Mouse (Mus musculus) megakaryocyte, adult 5-6 weeks (primary cell): ENCODE data around the gene Ttf2. TPM values are rescaled to one million over a fixed set of nuclear protein-coding genes. Genes with fewer than 3 reads are reported as not detected.

Experiments used
- ATAC-seq: 2 replicates; pipeline ENCODE4 v1.8.0; 2016; ENCODE audit warnings: mild to moderate bottlenecking, inconsistent platforms; ENCODE audit not compliant: poor library complexity, severe bottlenecking
- total RNA-seq, 2 experiments: library from RNA; stranded (forward) in 1 of 2; stranded (reverse) in 1 of 2; fragments of 153-499, 151-499 nt in 1 of 2; fragments of 221-1000, 200-1000 nt in 1 of 2; gene quantifications; 2 replicates each; pipeline versions ENCODE4 v1.2.3 to v1.2.4; 2015 to 2017

Ttf2 gene
- total RNA-seq, 2 experiments from 2014 or later: 16.0 to 24.6 TPM

DNA sequence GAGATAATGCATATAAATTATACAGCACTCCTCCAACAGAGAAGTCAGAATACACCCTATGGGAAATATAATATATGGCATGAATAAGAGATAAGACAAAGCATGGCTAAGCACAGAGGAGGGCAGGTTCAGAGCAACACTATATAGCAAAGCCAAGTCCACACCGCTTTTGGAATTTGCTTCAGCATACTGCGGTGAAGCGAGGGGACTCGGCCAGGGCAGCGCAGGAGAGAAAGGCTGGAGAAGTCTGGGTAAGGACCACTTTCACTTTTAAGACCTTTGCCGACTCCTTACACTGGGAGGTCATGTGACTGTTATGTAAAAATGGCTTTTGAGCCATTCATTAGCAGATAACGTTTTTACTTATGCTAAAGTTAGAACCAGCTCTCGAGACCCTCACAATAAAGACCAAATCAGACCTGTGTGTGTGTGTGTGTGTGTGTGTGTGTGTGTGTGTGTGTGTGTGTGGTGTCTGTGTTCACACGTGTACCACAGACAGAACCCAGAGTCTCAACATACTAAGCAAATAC, 48.8 kb downstream of the Ttf2 start:
- no peak for ATAC-seq

DNA sequence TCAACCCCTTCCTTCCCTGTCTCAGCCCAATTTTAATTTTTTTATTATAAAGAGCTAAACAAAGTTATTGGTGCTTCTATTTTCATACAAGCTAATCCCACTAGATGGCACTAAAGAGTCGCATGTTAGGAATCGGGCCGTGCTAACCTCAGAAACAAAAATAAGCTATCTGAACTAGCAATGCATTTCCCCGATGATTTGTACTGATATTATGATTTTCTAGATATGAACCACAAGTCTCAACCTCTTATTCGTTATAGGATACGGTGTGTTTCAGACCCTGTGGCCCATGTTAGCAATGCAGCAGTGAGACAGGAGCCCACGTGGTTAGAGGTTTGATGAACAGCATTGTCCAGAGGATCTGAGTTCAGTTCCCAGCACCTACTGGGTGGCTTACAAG, 52.6 kb downstream of the Ttf2 start:
- ATAC-seq: peak; percentile 75

DNA sequence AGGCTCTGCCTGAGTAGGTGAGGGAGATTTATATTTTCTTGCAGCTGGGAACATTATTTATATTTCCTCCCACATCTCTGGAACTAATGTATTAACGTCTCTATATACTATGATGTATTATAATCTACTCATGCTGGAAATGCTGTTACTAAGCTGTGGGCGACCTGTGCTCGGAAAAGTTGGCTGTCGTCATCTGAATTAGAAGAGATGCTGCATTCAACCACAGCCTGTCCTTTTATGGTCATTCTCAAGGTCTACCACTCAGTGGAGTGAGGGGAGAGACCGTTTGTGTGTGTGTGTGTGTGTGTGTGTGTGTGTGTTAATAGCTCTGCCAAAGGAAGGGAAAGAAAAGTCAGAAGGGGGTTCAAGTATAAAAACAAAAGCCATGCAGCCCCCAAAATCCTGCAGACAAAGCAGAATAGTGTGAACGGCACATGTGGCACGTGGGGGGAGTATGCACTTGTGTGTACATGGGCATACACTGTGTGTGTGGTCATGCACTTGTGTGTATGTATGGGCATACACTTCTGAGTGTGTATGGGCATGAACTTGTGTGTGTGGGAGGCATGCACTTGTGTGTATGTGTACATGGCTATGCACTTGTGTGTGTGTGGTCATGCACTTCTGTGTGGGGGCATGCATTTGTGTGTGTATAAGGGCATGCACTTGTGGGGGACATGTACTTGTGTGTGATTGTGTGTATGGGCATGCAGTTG, 57.8 kb downstream of the Ttf2 start:
- no peak for ATAC-seq

DNA sequence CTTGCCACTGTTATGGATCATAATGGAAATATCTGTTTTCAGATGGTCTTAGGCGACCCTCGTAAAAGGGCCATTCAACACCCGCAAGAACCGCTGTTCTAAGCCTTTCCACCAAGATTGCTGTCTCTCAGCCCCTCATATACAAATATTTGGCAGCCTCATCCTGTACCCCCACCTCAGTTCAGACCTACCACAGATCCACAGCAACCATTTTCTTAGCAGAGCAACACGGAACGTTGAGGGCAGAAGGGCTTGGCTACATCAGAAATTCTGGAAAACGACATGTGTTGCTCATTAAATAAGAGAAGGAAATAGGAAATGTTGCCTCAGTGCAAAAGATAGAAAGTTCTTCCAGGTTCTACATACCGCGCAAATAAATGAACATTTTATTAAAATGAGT, 58.4 kb downstream of the Ttf2 start:
- no peak for ATAC-seq

DNA sequence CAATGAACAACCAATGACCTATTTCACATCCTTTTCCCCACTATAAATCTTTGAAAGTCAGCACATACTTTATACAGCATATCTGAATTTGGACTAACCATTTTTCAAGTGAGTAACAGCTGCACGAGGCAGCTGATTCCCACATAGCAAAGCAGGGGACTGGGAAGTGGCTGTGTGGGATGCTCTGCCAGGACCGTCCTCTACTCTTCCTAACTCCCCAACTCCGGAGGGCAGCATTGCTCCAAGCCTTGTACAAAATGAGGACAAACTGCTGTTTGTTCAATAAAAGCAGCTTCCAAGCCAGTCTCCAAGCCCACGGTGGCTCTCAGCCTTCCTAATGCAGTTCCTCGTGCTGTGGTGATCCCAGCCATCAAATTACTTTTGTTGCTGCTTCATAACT, 58.8 kb downstream of the Ttf2 start:
- no peak for ATAC-seq

DNA sequence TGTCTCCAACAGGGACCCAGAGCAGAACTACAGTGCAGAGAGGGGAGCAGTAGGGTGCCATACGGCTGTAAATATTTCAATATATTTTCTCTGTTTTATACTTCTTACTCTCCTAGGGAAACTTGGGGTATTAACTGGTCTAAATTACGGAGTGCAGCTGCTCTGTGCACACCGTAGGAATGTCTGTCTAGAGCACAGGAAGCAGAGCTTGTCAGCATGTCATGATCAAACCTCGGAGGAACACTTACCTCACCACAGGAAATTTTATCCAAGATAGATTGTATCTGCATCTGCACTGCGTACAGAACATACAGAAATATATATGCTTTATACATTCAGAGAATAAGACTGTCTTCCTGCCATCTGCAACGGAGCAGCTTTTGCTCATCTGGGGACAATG, 60.9 kb downstream of the Ttf2 start:
- 0 out of 2 replicates have a peak, but pooled peaks have one; percentile 20 for ATAC-seq

DNA sequence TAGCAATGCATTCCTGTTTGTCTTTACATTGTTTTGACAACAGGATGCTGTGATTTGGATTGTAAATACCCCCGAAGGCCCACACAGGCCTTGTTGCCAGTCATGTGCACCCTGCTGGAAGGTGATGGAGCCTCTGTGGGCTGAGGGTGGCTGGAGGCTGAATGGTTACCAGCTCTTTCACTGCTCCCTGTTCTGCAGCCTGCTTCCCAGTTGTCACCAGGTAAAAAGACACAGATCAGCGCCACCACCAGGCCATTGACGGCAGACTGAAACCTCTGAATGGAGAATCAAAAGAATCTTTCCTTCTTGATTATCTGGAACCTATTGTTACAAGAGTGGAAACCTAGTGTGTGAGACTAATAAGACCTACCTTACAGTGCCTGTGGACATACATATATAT, 62.5 kb downstream of the Ttf2 start:
- ATAC-seq: no peak

DNA sequence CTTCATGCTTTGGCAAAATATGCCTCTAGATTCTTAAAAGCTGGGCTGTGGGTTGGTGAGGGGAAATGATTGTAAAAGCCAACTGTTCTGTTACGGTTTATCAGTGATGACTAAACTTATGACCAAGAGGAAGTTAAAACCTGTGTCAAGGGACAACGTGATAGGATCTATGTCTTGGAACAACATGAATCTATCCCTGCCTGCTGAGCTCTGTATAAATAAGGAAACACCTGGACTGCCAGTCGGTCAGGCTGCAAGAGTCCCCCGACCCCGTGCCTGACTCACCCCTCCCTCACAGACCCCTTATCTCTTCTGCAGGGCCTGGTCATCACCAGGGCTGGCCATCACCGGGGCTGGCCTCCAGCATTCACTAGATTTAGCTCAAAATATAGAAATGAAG, 63.3 kb downstream of the Ttf2 start:
- ATAC-seq: peak; percentile 49

DNA sequence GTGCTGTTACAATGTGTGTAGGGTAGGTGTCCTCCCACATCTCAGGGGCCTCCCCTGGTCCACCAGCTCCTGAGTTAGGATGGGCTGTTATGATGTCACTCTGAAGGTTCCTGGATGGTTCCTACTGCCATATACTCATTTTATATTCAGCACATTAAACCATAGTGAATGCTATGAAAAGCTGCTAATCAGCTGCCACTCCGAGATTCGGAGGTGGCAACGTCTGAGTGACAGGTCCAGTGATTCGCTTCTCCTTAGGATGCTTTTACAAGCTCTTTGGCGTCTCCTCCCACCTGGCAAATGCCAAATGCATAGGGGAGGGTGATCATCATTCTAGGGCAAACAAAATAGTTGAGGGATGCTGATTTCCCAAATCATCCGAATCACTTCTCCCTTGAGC, 74.0 kb downstream of the Ttf2 start:
- ATAC-seq: no peak

DNA sequence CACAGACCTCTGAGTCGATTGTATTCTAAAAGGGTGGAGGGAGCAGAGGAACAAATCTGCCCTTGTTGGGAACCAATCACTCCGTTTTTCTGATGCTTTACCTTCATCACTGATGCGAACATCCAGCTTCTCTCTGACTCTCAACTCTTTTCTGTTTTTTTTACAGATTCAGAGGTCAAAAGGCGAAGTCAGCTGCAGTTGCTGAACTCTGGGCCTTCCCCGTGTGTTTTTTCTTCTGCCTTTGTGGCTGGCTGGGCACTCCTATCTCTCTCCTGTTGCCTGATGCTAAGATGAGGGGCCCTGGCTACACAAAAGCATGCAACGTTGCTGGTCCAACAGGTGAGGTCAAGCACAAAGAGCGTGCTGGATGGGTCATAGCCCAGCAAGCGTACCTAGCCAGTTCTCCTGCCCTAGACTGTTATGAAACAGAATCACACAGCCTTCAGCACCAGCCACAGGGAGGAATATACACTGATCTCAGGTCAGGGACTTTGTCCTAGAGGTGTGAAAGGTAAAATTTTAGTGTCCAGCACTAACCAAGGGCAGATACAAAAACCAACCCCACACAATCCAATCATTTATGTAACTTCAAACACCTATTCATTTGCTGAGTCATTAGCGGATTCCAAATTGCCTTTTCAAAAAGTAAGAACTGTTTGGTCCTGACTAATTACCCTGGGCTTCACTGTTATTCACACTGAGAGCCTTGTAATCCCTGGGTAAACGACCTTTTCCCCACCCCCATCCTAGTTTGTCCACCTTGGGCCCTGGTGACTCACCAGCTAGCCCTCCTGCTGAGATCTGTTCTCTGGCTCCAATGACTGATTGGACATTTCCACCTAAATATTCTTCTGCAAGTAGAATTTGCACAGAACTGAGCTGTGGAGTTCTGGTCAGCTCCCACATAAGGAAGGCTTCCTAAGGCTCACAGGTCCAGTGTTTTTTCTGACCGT, 76.8 kb downstream of the Ttf2 start:
- no peak for ATAC-seq

DNA sequence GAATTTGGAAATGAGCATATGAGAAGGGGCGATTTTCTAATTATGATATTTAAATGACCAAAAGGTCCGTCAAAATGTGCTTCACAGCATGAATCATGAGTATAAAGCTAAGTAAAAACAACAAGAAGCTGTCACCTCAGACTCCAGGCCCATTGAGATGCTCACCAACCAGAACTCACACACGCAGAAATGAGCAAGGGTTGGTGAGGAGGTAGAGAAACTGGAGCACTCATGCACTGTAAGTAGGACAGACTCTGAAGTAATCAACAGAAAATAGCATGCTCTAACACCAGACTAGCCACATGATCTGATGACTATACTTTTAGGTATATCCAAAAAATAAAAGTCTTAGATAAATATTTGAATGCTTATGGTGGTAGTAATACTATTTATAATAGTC, 79.1 kb downstream of the Ttf2 start:
- ATAC-seq: no peak

DNA sequence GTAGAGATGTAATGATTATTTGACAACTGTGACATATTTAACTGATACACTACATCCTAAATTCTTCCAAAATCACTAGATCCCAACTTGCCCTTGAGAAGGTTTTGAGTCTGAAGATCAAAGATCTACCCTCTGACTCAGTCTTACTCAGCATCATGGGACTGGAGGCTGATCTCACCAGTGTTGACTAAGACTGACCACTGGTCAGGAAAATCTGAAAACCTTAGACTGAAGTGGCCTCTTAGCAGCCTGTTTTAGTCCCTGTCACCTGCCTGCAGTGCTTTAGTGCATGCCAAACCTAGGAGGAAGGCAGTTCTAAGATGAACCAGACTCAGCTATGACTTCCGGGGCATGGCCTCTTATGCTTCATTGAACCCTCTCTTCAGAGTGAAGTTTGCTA, 80.2 kb downstream of the Ttf2 start:
- no peak for ATAC-seq

Other genes with a start within 250 kb of the Ttf2 start
- gene Vtcn1, start 144.2 kb downstream of the Ttf2 start, total RNA-seq (2015): not detected in 2 replicates
- gene Vtcn1, start 144.2 kb downstream of the Ttf2 start, total RNA-seq (2017): not detected in 2 replicates
- gene Trim45, start 47.5 kb downstream of the Ttf2 start, total RNA-seq (2015): 0.83 and 0.98 TPM in 2 replicates
- 2.4 and 4.4 TPM in 2 replicates for gene Trim45, start 47.5 kb downstream of the Ttf2 start, total RNA-seq (2017)
- gene Cd101, start 59.9 kb upstream of the Ttf2 start, total RNA-seq (2015): 3.5 and 3.7 TPM in 2 replicates
- gene Cd101, start 59.9 kb upstream of the Ttf2 start, total RNA-seq (2017): 9.7 and 12.6 TPM in 2 replicates
- 1.0 and 1.2 TPM in 2 replicates for gene Ptgfrn, start 140.6 kb upstream of the Ttf2 start, total RNA-seq (2015)
- 0.98 and 1.8 TPM in 2 replicates for gene Ptgfrn, start 140.6 kb upstream of the Ttf2 start, total RNA-seq (2017)